Mouse (Mus musculus) urinary bladder, postnatal 10 days (tissue): Measurements from ENCODE around the gene Wnt7a.

Experiments
- DNase-seq: peaks from one replicate; pipeline ENCODE4 v3.0.0; 2022; ENCODE audit warnings: low spot score

The Wnt7a gene

DNA sequence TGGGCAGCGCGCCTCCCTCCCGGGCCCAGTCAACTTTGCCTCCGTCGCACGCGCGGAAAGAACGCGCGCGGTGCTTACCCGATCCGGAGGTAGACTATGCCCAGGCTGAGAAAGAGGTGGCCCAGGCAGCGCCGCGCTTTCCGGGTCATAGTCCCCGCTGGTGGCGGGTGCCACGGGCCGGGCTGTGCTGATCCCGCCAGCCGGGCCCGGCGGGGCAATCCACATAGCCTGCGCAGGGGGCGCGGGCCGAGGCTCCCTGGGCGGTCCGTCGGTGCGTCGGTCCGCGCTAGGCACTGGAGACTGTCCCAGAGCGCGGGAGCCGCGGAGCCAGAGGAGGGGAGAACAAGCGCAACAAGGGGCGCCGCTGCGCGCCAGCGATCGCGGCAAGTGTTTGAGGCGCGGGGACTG lies at the start of gene Wnt7a:
Wnt7a (minus strand) TSS at position 403 of the 408 bp plus-strand sequence.
- DNase-seq = no peak

GRCm38 (mm10) chr6:91459471-91459870 lies 48.3 kb upstream of the Wnt7a start:
- DNase-seq = no peak

- DNase-seq = no peak
Observed at GRCm38 (mm10) chr6:91454546-91454945, 43.4 kb upstream of the Wnt7a start.

- no peak for DNase-seq
Observed at GRCm38 (mm10) chr6:91452056-91452455, 40.9 kb upstream of the Wnt7a start.

GRCm38 (mm10) chr6:91449472-91450225 lies 38.5 kb upstream of the Wnt7a start:
- no peak for DNase-seq

DNA sequence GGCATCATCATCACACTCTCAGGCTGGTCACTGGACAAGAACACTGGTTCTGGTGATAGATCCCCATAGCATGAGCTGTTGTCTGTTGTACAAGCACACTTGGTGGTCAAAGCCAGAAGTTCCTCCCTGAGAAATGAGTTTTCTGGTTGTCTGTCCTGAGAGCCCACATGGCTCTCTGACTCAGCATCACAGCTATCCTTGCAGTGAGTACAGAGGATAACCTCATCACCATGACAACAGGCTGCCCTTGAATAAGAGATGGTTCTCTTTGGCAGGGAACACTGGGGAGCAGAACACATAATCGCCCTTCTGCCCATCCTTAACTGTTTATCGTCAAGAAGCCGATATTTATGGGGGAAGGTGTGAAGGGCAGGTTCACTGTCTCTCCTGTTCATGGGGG lies 34.2 kb upstream of the Wnt7a start:
- no peak for DNase-seq

GRCm38 (mm10) chr6:91441145-91441662 lies 30.0 kb upstream of the Wnt7a start:
- DNase-seq = no peak

DNA sequence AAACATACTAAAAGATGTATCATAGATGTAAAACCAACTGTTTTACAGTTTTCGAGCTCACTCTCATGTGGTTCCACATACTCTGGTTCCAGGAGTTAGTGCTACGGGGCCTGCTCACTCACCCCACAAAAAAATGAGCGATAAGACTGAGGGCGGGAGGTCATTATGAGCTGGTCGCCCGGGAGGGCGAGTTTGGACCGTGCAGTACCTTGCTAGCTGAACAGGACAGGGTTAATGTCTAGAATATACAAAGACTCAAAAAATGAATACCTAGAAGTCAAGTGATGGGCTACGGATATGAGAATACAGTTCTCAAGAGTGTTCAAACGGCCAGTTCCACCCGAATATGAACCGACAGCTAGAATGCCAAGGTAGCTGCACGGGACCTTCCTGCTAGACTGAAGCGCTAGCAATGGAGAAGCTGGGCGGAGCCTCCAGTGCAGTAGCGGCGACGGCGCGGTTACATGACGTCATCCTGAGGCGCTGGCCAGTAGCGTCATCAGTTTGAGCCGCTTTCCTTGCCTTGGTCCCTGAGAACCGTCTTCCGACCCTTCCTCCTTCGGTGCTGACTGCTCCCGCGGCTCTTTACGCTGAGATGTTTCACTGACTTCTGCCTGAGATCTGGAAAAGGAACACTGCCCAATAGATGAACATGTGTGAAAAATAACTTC lies 29.4 kb upstream of the Wnt7a start:
- DNase-seq = peak; percentile 93

DNA sequence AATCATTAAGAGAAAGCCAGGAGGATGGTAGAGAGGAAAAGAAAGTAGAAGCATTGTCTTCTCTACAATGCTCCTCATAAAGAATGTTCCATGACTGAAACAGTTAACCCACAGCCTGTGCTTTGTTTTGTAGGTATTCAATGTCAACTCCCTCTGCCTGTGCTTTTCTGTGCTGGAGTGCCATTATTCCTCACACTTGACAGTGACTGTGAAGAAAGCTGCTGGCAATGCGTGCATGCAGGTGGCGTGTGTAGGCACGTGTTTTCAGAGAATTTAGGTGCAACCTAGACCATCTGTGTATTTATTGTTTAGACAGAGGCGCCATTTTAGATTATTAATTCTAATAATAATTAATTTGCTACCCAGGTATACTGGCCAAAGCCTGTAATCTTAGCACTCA lies 13.0 kb upstream of the Wnt7a start:
- DNase-seq = no peak

- DNase-seq = no peak
Observed at GRCm38 (mm10) chr6:91421629-91422028, 10.5 kb upstream of the Wnt7a start.

- DNase-seq = no peak
Observed at GRCm38 (mm10) chr6:91417291-91417845, 6.2 kb upstream of the Wnt7a start.

- no peak for DNase-seq
Observed at GRCm38 (mm10) chr6:91416146-91416545, 5.0 kb upstream of the Wnt7a start.

DNA sequence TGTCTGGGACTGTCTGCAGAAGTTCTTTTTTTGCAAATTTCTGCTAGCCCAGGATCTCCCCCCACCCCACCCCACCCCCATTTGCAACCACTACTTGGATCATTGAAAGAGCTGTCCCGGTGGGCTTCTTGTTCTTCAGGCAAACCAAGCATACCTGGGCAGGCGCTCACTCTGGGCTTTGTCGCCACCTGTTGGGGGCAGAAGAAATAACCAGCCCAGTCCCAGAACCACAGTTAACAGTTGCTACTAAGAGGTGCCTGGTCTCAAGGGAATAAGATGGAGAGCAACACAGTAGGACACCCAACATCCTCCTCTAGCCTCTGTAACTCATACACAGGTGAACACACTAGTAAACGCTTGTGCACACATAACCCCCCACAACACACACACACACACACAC lies 3.7 kb upstream of the Wnt7a start:
- DNase-seq = no peak

- DNase-seq = no peak
Observed at GRCm38 (mm10) chr6:91411369-91411981, 312 bp upstream of the Wnt7a start.

- DNase-seq = no peak
Observed at GRCm38 (mm10) chr6:91410168-91410780, 889 bp downstream of the Wnt7a start.

GRCm38 (mm10) chr6:91409448-91410167 lies 1.6 kb downstream of the Wnt7a start:
- no peak for DNase-seq

GRCm38 (mm10) chr6:91408616-91409015 lies 2.5 kb downstream of the Wnt7a start:
- no peak for DNase-seq

- DNase-seq = no peak
Observed at GRCm38 (mm10) chr6:91401591-91401990, 9.6 kb downstream of the Wnt7a start.

GRCm38 (mm10) chr6:91400514-91400913 lies 10.6 kb downstream of the Wnt7a start:
- DNase-seq = no peak

DNA sequence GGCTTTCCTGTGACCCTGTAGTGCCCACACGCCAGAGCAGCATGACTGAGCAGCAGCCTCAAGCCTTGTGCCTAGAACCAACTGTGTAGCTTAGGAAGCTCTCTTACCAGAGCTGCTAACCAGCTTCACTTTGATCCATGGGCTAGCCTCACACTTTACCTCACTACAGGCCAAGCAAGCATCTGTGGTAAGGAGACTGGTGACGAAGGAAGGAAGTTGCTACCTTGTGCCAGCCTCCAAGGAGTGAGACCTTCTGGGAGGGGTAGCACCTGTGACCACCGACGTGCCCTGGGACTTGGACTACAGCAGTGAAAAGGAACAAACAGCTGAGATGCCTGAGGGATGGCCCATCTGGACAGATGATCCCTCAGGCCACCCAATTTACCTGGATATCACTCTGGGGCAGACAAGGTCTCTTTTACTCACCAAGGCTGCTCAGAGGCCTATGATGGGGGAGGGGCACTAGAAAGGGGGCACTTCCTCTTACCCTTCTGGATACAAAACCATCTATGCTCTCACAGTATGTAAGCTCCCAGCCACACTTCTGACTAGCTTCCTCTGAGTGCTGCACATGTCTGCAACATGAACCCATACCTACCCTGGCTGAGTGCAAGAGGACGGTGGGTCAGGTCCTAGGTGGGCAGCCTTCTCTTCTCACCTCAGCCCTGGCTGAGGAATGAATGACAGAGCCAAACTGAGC lies 18.5 kb downstream of the Wnt7a start:
- DNase-seq = no peak

GRCm38 (mm10) chr6:91389141-91389540 lies 22.0 kb downstream of the Wnt7a start:
- no peak for DNase-seq
